Mouse (Mus musculus) ES-Bruce4 (cell line): Measurements from ENCODE around the gene Rabepk. TPM values are rescaled to one million over a fixed set of nuclear protein-coding genes. Genes with fewer than 3 reads are reported as not detected.
"Not testable (repeated sequence)": the region's sequence is repeated elsewhere in the genome, so short reads cannot be mapped to it uniquely, and the experiment has no call there.

Experiments used
- H3K27ac ChIP-seq: 2 replicates; pipeline ENCODE4 v1.5.1; 2012; ENCODE audit warnings: low read length, inconsistent platforms; ENCODE audit not compliant: insufficient read depth
- H3K27me3 ChIP-seq: 2 replicates; pipeline ENCODE4 v1.6.1; 2012; ENCODE audit warnings: mild to moderate bottlenecking, low read length, inconsistent platforms; ENCODE audit not compliant: control insufficient read depth, poor library complexity, insufficient read depth, severe bottlenecking
- H3K36me3 ChIP-seq: 2 replicates; pipeline ENCODE4 v1.6.1; 2012; ENCODE audit warnings: inconsistent platforms, mild to moderate bottlenecking, low read length, moderate library complexity; ENCODE audit not compliant: control insufficient read depth, poor library complexity, insufficient read depth, severe bottlenecking
- H3K4me1 ChIP-seq: one replicate; pipeline ENCODE4 v1.8.1; 2011; ENCODE audit warnings: low read length; ENCODE audit not compliant: control insufficient read depth, insufficient read depth
- H3K4me3 ChIP-seq: 2 replicates; pipeline ENCODE4 v1.5.1; 2011; ENCODE audit warnings: low read depth, mild to moderate bottlenecking, low read length
- H3K9ac ChIP-seq: 2 replicates; pipeline ENCODE4 v1.6.1; 2012; ENCODE audit warnings: low read depth, mild to moderate bottlenecking, inconsistent platforms; ENCODE audit not compliant: poor library complexity, severe bottlenecking
- H3K9me3 ChIP-seq: replicated peaks from 2 replicates; pipeline ENCODE4 v1.6.1; 2012; ENCODE audit warnings: mild to moderate bottlenecking, low read length, inconsistent platforms; ENCODE audit not compliant: control insufficient read depth, poor library complexity, insufficient read depth, severe bottlenecking
- CTCF ChIP-seq: IDR thresholded peaks from one replicate; pipeline ENCODE4 v1.8.1; 2011; ENCODE audit warnings: low read depth, low read length
- EP300 ChIP-seq: IDR thresholded peaks from 2 replicates; pipeline ENCODE4 v1.6.1; 2011; ENCODE audit warnings: low read depth, low read length; ENCODE audit not compliant: insufficient read depth
- POLR2A ChIP-seq: IDR thresholded peaks from one replicate; pipeline ENCODE4 v1.8.1; 2011; ENCODE audit warnings: low read length; ENCODE audit not compliant: insufficient read depth
- polyA plus RNA-seq: library from polyadenylated mRNA; stranded (reverse); fragments of >200 nt; gene quantifications from 2 replicates; pipeline ENCODE4 v1.2.4, GENCODE M21; 2011; ENCODE audit warnings: low read depth; ENCODE audit not compliant: missing spikeins, insufficient read depth, insufficient read length

The Rabepk gene
- polyA plus RNA-seq, 1 experiment, result 32.9 TPM

DNA sequence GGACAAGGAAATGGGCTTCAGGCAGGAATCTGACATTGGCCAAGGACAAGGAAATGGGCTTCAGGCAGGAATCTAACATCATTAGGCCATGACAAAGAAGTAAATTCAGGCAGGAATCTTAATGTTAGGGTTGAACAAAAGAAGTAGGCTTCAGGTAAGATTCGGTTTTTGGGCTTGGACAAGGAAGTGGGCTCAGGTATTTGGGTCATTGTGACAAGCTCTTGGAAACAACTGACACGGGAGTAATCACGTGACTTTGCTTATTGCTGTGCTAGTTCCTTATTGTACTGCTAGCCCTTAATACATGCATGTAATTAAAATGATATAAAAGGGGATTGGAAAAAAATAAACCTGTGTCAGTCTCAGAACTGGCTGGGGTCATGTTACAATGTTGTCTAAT lies 36.0 kb upstream of the Rabepk start:
- Histone ChIP-seq H3K27me3 (no peaks in the 10 kb centered on the region), H3K9ac (no peak overlapping the region), H3K4me1 (peaks cover 1% of the 10 kb centered on the region), H3K9me3 (no peaks in the 10 kb centered on the region), H3K27ac (peak overlapping the region; percentile 59; the same call in 1 of the 2 replicates), H3K36me3 (no peaks in the 10 kb centered on the region), H3K4me3 (no peak overlapping the region)
- TF ChIP-seq EP300, result 0 out of 2 replicates have a peak, but pooled peaks have one; percentile 48
- no peak for TF ChIP-seq CTCF

DNA sequence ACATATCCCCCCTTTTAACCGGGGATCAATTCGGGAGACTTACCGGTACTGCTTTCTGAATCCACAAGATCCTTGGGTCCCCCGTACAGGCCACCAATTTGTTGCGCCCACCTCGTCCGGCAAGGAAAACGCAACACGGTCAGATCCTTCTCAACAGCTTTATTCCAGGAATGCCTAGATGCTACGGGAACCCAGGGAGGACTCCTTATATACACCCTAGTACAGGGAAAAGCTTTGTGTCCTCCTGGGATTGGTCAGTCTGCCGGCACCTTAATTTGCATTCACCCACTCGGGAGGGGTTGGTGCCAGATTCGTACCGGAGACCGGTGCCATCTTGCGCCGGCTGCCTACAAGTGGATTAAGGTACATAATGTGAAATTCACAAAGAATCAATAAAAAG lies 33.9 kb upstream of the Rabepk start:
- Histone ChIP-seq H3K36me3 (no peaks in the 10 kb centered on the region), H3K4me3 (no peak overlapping the region), H3K9ac (no peak overlapping the region), H3K9me3 (peaks cover 5% of the 10 kb centered on the region), H3K4me1 (peaks cover 1% of the 10 kb centered on the region), H3K27ac (no peak overlapping the region), H3K27me3 (no peaks in the 10 kb centered on the region)
- TF ChIP-seq EP300 (no peak), CTCF (no peak), POLR2A (no peak)

DNA sequence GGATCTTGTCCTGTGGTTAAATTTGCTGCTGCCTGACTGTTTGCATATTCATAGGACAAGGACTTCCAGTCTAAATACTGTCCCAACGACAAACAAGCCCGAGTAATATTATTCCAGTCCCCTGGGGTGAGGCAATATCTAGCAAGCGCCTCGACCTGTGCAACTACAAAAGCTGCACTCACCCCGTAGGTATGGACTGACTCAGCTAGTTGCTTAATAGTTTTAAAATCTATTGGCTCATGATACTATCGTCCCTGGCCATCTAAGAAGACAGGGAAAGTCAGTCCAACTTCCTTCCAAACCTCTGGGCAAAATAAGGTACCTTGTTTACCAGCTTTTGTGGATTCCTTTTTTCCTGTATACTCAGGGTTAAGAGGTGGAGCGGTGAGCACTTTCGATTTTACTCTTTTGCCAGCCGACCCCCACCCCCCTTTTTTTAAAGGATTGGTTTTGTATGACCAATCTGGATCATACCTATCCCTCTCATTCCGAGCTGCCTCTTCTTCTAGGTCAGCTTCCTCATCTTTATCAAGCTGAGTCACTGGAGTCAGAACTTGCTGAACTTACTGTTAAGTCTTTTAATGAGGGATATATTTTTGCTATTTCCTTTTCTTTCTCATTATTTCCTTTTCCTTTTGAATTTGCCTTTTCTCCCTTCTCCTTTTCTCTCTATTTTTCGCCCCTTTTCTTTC lies 33.2 kb upstream of the Rabepk start, which contains the start of gene Gm34653:
Gm34653 (plus strand) TSS at position 242 of the 692 bp plus-strand sequence.
- not testable (repeated sequence) for H3K9ac ChIP-seq, H3K36me3 ChIP-seq, H3K4me3 ChIP-seq

DNA sequence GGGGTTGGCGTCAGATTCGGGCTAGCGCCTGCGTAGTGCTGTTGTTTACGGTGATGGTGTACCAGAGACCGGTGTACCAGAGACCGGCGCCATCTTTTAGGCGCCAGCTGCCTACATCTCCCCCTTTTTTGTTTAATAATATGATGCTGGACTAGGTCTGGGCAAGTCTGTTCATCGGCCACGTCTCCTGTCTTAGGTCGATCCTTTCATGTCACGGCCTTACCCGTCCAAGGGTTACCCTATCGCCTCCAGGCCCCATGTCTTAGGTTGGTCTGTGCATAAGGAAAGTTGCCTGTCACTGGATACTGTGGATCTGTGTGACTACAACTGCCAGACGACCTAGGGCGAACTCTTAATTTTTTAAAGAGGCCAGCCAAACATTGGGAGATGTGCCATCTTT lies 30.4 kb upstream of the Rabepk start:
- H3K4me3 ChIP-seq, H3K9ac ChIP-seq, H3K4me1 ChIP-seq, H3K27me3 ChIP-seq, H3K9me3 ChIP-seq, H3K36me3 ChIP-seq: not testable (repeated sequence)
- H3K27ac ChIP-seq, result peak overlapping the region; percentile 47

More for the DNA sequence above, 33.2 kb upstream of the Rabepk start, which contains the start of gene Gm34653:
- not testable (repeated sequence) for H3K27ac ChIP-seq, H3K27me3 ChIP-seq, H3K9me3 ChIP-seq, H3K4me1 ChIP-seq

DNA sequence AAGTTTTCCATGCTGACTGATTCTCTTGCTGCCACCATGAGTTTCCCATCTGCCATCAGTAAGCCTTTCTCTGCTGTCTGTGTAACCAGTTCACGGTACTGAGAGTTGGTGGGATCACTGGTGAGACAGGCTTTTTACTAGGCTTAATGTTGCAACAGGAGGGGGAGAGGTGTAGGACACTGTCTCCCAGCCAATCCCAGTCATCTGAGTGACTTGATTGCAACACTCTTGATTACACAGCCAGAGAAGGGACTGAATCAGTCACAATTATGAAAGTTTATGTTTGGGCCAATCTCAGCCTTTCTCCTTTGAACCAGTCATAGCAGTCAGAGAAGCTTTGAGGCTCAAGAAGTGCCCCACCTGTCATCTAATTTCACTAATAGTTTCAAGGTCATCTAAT lies 28.3 kb upstream of the Rabepk start:
- TF ChIP-seq CTCF (no peak), POLR2A (no peak), EP300 (no peak)
- H3K36me3 ChIP-seq, result no peaks in the 10 kb centered on the region
- peaks cover 5% of the 10 kb centered on the region for H3K9me3 ChIP-seq

DNA sequence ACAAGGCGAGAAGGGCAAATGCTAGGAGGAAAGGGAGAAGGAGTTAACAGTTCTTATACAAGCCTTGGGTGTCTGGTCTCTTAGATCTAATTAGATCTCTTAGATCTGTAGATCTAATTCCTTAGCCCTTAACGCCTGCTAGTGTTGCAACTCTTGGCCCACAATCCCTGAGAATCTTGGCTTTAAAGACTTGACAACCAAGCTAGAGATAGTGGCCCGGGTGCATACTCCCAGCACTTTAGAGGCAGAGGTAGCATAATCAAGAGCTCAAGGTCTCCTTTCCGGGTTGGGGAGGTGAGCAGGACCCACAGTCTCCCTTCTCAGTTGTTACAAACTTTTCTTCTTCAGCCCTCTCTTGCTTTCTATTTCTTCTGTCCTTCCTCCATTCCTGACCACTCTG lies 27.9 kb upstream of the Rabepk start:
- H3K4me1 ChIP-seq, result peaks cover 2% of the 10 kb centered on the region
- H3K9ac ChIP-seq, result no peak overlapping the region

More for the DNA sequence above, 28.3 kb upstream of the Rabepk start:
- Histone ChIP-seq H3K4me3 (no peak overlapping the region), H3K27ac (no peak overlapping the region), H3K27me3 (no peaks in the 10 kb centered on the region), H3K4me1 (peaks cover 2% of the 10 kb centered on the region), H3K9ac (no peak overlapping the region)

More for the DNA sequence above, 27.9 kb upstream of the Rabepk start:
- TF ChIP-seq POLR2A (no peak), EP300 (no peak), CTCF (no peak)
- Histone ChIP-seq H3K36me3 (peaks cover 2% of the 10 kb centered on the region), H3K9me3 (peaks cover 5% of the 10 kb centered on the region), H3K4me3 (no peak overlapping the region), H3K27me3 (no peaks in the 10 kb centered on the region), H3K27ac (no peak overlapping the region)
